Mouse (Mus musculus) T-helper 17 cell (primary cell): ENCODE results near the gene Nexn.

ENCODE experiments used
- in situ Hi-C, 2 experiments: fragments of 300-600 bp; cut with MboI, MseI; formaldehyde crosslinking; loops; 1 replicate in 1 of 2; 2 replicates in 1 of 2; pipeline ENCODE4 v1.15.1; 2025; ENCODE audit warnings: high pct_unique_total_duplicates in 2 of 2

The Nexn gene

GRCm38 (mm10) chr3:152203411-152203810 lies 62.7 kb downstream of the Nexn start:
- in situ Hi-C loops = loop anchor here in 1 of 2 experiments (25.0 kb wide), 1 partner anchor 1709 kb away; the partner anchor contains the start of genes Msh4 and Rabggtb

- in situ Hi-C loops = loop anchor here in 1 of 2 experiments (25.0 kb wide), 1 partner anchor 1709 kb away; the partner anchor contains the start of genes Msh4 and Rabggtb
These were observed 63.2 kb downstream of the Nexn start for GRCm38 (mm10) chr3:152202942-152203341.

DNA sequence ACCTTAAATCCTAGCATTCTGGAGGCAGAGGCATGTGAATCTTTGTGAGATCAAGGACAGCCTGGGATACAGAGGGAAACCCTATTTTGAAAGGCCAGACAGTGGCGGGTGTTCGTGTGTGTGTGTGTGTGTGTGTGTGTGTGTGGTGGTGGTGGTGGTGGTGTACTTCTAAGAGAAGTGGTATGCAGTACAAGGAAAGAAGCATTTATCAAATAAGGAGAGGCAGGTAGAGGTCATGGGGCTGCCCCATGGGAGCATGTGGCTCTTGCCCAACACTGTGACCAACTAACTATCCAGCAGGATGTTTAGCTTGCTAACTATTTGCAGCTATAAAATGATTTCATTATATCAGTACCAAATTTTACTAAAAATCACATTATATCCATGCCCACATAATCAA lies 64.5 kb downstream of the Nexn start:
- in situ Hi-C loops = loop anchor here in 1 of 2 experiments (25.0 kb wide), 1 partner anchor 1711 kb away; the partner anchor contains the start of genes Msh4 and Rabggtb

- in situ Hi-C loops = loop anchor here in 1 of 2 experiments (25.0 kb wide), 1 partner anchor 1711 kb away; the partner anchor contains the start of genes Msh4 and Rabggtb
These were observed 65.0 kb downstream of the Nexn start for GRCm38 (mm10) chr3:152201181-152201580.

DNA sequence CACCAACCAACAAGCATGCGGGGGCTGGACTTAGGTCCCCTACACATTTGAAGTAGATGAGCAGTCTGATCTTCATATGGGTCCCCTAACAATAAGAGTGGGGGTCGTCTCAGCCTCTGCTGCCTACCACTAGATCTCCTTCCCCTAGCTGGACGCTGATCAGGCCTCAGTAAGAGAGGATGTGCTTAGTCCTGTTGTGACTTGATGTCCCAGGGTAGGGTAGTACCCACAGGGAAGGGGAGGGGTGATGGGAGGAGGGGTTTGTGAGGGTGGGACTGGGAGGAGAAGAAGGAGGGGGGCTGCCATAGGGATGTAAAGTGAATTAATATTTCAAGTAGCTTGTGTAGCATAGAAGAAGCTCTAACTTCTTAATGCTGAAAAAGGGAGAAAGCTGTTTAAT lies 67.0 kb downstream of the Nexn start:
- in situ Hi-C loops = loop anchor here in 1 of 2 experiments (10.0 kb wide), 1 partner anchor 146 kb away; the partner anchor contains the start of genes Miga1 and Usp33

DNA sequence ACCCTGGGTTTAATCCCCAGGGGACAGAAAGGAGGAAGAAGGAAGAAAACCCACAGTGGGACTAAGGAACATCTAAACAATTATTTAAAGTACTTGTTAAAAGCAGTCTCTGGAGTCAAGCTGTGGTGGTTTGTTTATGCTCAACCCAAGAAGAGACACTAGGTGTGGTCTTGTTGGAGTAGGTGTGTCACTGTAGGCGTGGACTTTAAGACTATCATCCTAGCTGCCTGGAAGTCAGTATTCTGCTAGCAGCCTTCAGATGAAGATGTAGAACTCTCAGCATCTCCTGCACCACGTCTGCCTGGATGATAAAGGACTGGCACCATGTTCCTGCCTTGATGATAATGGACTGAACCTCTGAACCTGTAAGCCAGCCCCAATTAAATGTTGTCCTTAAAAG lies 68.9 kb downstream of the Nexn start:
- in situ Hi-C loops = loop anchor here in 1 of 2 experiments (10.0 kb wide), 1 partner anchor 148 kb away; the partner anchor contains the start of genes Miga1 and Usp33

- in situ Hi-C loops = loop anchor here in 1 of 2 experiments (10.0 kb wide), 1 partner anchor 151 kb away; the partner anchor contains the start of genes Miga1 and Usp33
These were observed 72.5 kb downstream of the Nexn start for GRCm38 (mm10) chr3:152193635-152194097.

DNA sequence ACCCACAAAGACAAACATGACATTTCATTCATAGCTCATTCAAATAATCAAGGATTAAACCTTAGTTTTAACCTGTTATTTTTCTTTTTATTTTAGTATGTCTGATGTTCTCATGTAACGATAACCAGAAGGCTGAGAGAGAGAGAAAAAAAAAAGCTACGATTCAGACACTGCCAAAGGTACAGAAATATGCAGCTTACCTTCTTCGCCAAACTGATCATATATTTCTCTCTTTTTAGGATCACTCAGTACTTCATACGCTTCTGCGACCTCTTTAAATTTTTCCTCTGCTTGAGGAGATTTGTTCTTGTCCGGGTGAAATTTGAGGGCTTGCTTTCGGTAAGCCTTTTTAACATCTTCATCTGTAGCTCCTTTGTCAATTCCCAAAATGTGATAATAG lies 73.0 kb downstream of the Nexn start:
- in situ Hi-C loops = loop anchor here in 1 of 2 experiments (10.0 kb wide), 1 partner anchor 152 kb away; the partner anchor contains the start of genes Miga1 and Usp33

DNA sequence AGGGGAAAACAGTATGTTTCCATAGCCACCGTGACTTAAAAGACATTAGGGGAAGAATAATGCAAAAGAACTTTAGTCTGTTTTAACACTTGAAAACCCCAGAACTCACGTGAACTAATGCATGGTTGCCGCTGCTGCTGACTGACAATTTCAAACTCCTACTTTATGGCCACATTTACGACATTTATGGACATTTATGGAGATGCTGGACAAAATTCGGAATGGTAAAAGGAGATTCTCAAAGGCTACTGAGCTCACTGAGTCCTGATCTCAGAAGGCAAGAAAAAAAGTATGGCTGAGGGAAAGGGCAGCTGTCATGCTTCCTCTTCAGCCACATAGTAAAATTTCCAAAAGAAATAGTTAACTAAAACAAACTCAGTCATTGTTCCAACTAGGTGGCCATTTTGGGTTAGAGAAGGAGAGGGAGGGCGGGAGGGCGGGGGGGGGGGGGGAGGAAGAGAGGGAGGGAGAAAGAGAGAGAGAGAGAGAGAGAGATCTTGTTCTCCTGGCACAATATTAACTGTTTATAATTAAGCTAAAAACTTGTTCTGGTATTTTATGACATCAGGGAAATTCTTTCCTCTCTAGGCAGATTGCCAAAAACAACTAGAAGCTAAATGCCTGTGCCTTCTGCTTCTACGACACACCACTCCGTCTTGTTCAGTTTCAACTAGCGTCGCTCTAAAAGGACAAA lies 73.8 kb downstream of the Nexn start:
- in situ Hi-C loops = loop anchor here in 1 of 2 experiments (10.0 kb wide), 1 partner anchor 152 kb away; the partner anchor contains the start of genes Miga1 and Usp33

- in situ Hi-C loops = loop anchor here in 1 of 2 experiments (10.0 kb wide), 1 partner anchor 153 kb away; the partner anchor contains the start of genes Miga1 and Usp33
These were observed 74.3 kb downstream of the Nexn start for GRCm38 (mm10) chr3:152191791-152192237.

DNA sequence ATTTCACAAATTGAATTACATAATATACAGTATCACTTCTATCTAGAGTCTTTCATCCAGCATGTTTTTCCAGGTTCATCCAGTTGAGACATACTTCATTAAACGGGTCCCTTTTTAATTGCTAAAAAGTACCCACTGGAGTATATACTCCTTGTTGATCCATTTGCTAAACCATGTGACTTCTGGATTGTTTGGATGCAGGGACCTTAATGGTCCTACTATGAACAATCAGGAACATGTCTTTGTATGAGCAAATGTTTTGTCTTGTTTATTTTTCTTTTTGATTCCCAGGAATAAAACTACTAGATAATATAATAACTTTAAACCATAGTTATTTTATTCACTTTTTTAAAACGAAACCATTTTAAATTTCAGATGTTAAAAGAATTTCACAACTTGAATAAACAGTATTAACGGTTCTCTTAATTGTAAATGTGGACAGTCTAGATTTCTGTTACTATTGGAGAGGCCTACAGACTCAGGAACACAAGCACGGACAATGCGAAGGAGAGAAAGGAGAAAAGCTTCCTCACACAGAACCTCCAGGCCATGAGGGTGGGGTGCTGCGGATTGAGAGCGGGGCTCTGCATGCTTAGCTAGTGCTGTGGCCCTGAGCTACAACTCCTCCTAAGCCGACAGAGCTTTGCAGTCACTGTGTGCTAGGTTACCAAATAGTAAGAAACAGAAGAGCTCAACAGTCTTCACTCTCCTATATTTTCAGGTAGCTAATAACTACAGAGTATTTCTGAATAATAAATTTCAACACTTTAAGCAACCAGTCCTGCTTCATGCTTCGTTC lies 75.3 kb downstream of the Nexn start:
- in situ Hi-C loops = loop anchor here in 1 of 2 experiments (10.0 kb wide), 1 partner anchor 154 kb away; the partner anchor contains the start of genes Miga1 and Usp33

DNA sequence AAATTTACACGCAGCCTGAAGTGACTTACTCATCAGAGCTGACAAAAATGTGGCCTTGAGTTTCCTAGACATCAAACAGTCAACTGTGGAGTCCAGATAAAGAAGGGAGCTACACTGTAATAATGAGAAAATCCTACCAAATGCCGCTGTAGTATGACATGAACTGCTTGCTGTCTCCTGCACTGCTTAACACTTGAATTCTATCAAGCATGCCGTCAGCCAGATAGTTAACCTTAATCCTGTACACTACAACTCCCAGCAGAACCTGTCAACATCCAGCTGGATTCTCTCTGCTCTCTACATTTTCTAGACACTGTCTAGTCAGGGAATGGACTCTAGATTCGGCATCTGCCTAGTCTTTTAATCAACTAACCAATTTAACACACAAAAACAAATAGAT lies 76.8 kb downstream of the Nexn start:
- in situ Hi-C loops = no loop called here
